Mouse (Mus musculus) liver, embryonic 14.5 days (tissue): ENCODE data around the gene Nid2.

ENCODE experiments used
- CTCF ChIP-seq: IDR thresholded peaks from 2 replicates; pipeline ENCODE4 v1.5.1; 2016; ENCODE audit warnings: antibody characterized with exemption, low read depth, control low read depth
- EP300 ChIP-seq: IDR thresholded peaks from 2 replicates; pipeline ENCODE4 v1.6.1; 2016; ENCODE audit warnings: antibody characterized with exemption, low read depth

- TF ChIP-seq CTCF (no peak), EP300 (no peak)
Measured at GRCm38 (mm10) chr14:19768648-19769047, 17.6 kb downstream of the Nid2 start.
